Mouse (Mus musculus): ENCODE measurements around the gene Zfp408.

Gene Zfp408

GRCm38 (mm10) chr2:91649553-91650359, at the start of gene Zfp408, which contains the start of gene Arhgap1:
Gene Zfp408 (minus strand): TSS chr2:91649791.
Gene Arhgap1 (plus strand): TSS chr2:91649860.
- DNase-seq (ENCODE audit: low spot score) = peak; percentile 97

GRCm38 (mm10) chr2:91699225-91699624, 49.6 kb upstream of the Zfp408 start:
- no peak for DNase-seq (ENCODE audit: low spot score)

- DNase-seq (ENCODE audit: low spot score) = no peak
These were observed 46.6 kb upstream of the Zfp408 start for GRCm38 (mm10) chr2:91696225-91696590.

- DNase-seq (ENCODE audit: low spot score) = no peak
These were observed 46.0 kb upstream of the Zfp408 start for GRCm38 (mm10) chr2:91695436-91696224.

- no peak for DNase-seq (ENCODE audit: low spot score)
These were observed 39.9 kb upstream of the Zfp408 start for GRCm38 (mm10) chr2:91689452-91689851.

- no peak for DNase-seq (ENCODE audit: low spot score)
These were observed 34.3 kb upstream of the Zfp408 start for GRCm38 (mm10) chr2:91683919-91684318.

- no peak for DNase-seq (ENCODE audit: low spot score)
These were observed 33.3 kb upstream of the Zfp408 start for GRCm38 (mm10) chr2:91682850-91683249.

GRCm38 (mm10) chr2:91676961-91677360, 27.4 kb upstream of the Zfp408 start:
- no peak for DNase-seq (ENCODE audit: low spot score)

- DNase-seq (ENCODE audit: low spot score) = no peak
These were observed 26.8 kb upstream of the Zfp408 start for GRCm38 (mm10) chr2:91676420-91676819.

GRCm38 (mm10) chr2:91674895-91675294, 25.3 kb upstream of the Zfp408 start:
- no peak for DNase-seq (ENCODE audit: low spot score)

GRCm38 (mm10) chr2:91673587-91673986, 24.0 kb upstream of the Zfp408 start:
- DNase-seq (ENCODE audit: low spot score) = no peak

- no peak for DNase-seq (ENCODE audit: low spot score)
These were observed 20.4 kb upstream of the Zfp408 start for GRCm38 (mm10) chr2:91670038-91670437.

- DNase-seq (ENCODE audit: low spot score) = no peak
These were observed 19.7 kb upstream of the Zfp408 start for GRCm38 (mm10) chr2:91669326-91669725.

- DNase-seq (ENCODE audit: low spot score) = no peak
These were observed 18.2 kb upstream of the Zfp408 start for GRCm38 (mm10) chr2:91667747-91668146.

GRCm38 (mm10) chr2:91666386-91666910, 16.9 kb upstream of the Zfp408 start:
- DNase-seq (ENCODE audit: low spot score) = no peak

GRCm38 (mm10) chr2:91664780-91665179, 15.2 kb upstream of the Zfp408 start:
- DNase-seq (ENCODE audit: low spot score) = no peak

- DNase-seq (ENCODE audit: low spot score) = no peak
These were observed 11.4 kb upstream of the Zfp408 start for GRCm38 (mm10) chr2:91660981-91661380.

- no peak for DNase-seq (ENCODE audit: low spot score)
These were observed 10.1 kb upstream of the Zfp408 start for GRCm38 (mm10) chr2:91659657-91660056.

GRCm38 (mm10) chr2:91656774-91657173, 7.2 kb upstream of the Zfp408 start:
- DNase-seq (ENCODE audit: low spot score) = no peak

GRCm38 (mm10) chr2:91655827-91656226, 6.2 kb upstream of the Zfp408 start:
- DNase-seq (ENCODE audit: low spot score) = no peak

- no peak for DNase-seq (ENCODE audit: low spot score)
These were observed 5.8 kb upstream of the Zfp408 start for GRCm38 (mm10) chr2:91655388-91655787.

- DNase-seq (ENCODE audit: low spot score) = no peak
These were observed 3.3 kb upstream of the Zfp408 start for GRCm38 (mm10) chr2:91652863-91653262.

Measured in T-cell, adult 2 months (primary cell).